Mouse (Mus musculus) kidney, adult 10 weeks (tissue): ENCODE results near the gene Tspan1. TPM values are rescaled to one million over a fixed set of nuclear protein-coding genes. Genes with fewer than 3 reads are reported as not detected.

Experiments
- polyA plus RNA-seq: library from polyadenylated mRNA; stranded (reverse); fragments of 350-450 nt; fragmentation: Illumina TruSeq; extraction: RNeasy Lipid Tissue Mini Kit (QIAGEN cat#74804); gene quantifications from one replicate; pipeline ENCODE4 v1.2.3, GENCODE M21; 2014; ENCODE audit warnings: low read depth, low replicate concordance

Tspan1 gene
- polyA plus RNA-seq: 75.4 TPM

DNA sequence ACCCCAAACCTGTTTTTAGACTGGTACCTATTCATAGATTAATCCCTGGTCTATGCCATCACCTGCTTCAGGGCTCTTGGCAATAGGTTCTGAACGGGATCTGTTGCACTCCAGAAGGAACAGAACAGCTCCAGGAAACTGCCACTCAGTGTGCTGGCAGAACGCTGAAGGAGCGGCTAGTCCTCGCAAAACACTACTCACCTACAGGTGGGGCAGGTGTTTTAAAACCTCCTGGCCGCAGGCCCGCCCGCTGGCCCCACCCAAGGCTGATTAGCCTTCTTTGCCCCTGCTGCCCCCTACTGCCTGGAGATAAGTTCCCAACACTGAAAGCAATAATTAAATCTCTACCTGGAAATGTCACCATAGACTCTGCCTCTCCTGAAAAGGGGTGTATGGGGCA lies at the start of gene Tspan1:
Gene Tspan1 (minus strand): TSS at position 198 of the 400 bp plus-strand sequence.

GRCm38 (mm10) chr4:116173072-116173471 lies 5.7 kb upstream of the Tspan1 start, which contains the start of the genes 1700042G07Rik and Gm49337:
TSS of gene 1700042G07Rik (plus strand) at chr4:116173372.
TSS of gene Gm49337 (plus strand) at chr4:116173384.

GRCm38 (mm10) chr4:116151238-116151637 lies 16.2 kb downstream of the Tspan1 start, which contains the start of gene Lurap1:
TSS of gene Lurap1 (minus strand) at chr4:116151338.

DNA sequence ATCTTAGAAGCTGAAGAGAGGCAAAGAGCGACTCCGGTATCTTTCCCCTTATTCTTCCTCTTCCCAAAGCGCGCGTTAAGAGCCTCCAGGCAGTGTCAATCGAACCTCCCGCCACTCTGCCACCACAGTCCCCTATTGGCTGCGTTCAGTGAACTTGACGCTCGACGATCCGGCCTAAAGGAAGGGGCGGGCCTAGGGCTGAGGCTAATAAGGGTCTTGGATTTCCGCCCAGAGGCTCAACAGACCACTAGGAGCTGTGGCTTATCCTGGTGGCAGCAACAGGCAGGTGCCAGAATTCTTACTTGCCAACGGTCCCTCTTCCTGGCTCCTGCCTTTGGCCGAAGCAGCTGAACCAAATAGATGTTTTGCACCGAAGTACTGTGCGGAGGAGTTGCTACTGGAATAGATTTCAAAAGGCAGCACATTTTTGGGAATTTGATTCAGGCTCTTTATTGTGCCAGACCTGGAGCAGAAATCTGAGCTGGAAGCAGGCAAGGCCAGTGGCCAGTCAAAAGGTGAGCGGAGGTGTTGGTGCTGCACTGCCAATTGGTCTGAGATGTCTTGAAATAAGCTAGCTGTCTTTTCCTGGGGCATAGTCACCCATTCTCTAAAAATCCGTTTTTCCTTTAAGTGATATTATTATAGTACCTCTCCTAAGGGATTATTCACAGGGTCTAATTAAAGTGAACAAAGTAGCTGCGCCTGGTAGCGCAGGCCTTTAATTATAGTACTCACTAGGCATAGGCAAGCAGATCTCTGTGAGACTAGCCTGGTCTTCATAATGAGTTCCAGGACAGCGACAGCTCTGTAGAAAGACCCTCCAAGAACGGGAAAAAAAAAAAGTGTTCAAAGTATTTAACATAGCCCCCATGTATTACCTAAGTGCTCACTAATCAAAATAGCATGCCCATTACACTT lies 43.5 kb downstream of the Tspan1 start, which contains the start of the genes Rad54l and Pomgnt1:
Gene Rad54l (minus strand): TSS at position 89 of the 918 bp plus-strand sequence.
Gene Pomgnt1 (plus strand): TSS at position 239 of the 918 bp plus-strand sequence.

Other genes with a start within 250 kb of the Tspan1 start
- gene Dmbx1, start 227.7 kb downstream of the Tspan1 start, polyA plus RNA-seq: not detected
- 6.9 TPM for gene Faah, start 149.7 kb downstream of the Tspan1 start, polyA plus RNA-seq
- 13.9 TPM for gene Nsun4, start 113.7 kb downstream of the Tspan1 start, polyA plus RNA-seq
- 464 TPM for gene Uqcrh, start 92.5 kb downstream of the Tspan1 start, polyA plus RNA-seq
- 5.3 TPM for gene Lrrc41, start 92.3 kb downstream of the Tspan1 start, polyA plus RNA-seq
- 0.36 TPM for gene Rad54l, start 43.9 kb downstream of the Tspan1 start, polyA plus RNA-seq
- 9.1 TPM for gene Pomgnt1, start 43.8 kb downstream of the Tspan1 start, polyA plus RNA-seq
- gene Lurap1, start 16.3 kb downstream of the Tspan1 start, polyA plus RNA-seq: 7.9 TPM
- gene 1700042G07Rik, start 5.8 kb upstream of the Tspan1 start, polyA plus RNA-seq: not detected
- gene Gm49337, start 5.8 kb upstream of the Tspan1 start, polyA plus RNA-seq: not detected
- gene Pik3r3, start 54.0 kb upstream of the Tspan1 start, polyA plus RNA-seq: 26.2 TPM